Mouse (Mus musculus) CH12.LX (cell line): ENCODE results near the gene St8sia6.

Experiments used
- CTCF ChIP-seq, 2 experiments: IDR thresholded peaks in 1 of 2; conservative IDR thresholded peaks in 1 of 2; 2 replicates each; pipeline ENCODE4 v1.5.1; 2011 to 2012; ENCODE audit warnings: low read depth in 2 of 2, low read length in 2 of 2, improper control_type of control experiment in 1 of 2, inconsistent platforms in 1 of 2, mild to moderate bottlenecking in 1 of 2, moderate library complexity in 1 of 2
- E2F4 ChIP-seq: IDR thresholded peaks from 2 replicates; pipeline ENCODE4 v1.6.1; 2011; ENCODE audit warnings: low read depth, low read length, improper control_type of control experiment; ENCODE audit not compliant: insufficient replicate concordance
- EP300 ChIP-seq: IDR thresholded peaks from 2 replicates; pipeline ENCODE4 v1.6.1; 2011; ENCODE audit warnings: low read length, improper control_type of control experiment
- HCFC1 ChIP-seq: IDR thresholded peaks from 2 replicates; pipeline ENCODE4 v1.6.1; 2012; ENCODE audit warnings: low read depth, mild to moderate bottlenecking, inconsistent platforms, low read length, improper control_type of control experiment
- KAT2A ChIP-seq: IDR thresholded peaks from 2 replicates; pipeline ENCODE4 v1.6.1; 2012; ENCODE audit warnings: low read length, improper control_type of control experiment, inconsistent platforms; ENCODE audit not compliant: insufficient replicate concordance
- MAFK ChIP-seq: IDR thresholded peaks from 2 replicates; pipeline ENCODE4 v1.6.1; 2011; ENCODE audit warnings: low read length, improper control_type of control experiment; ENCODE audit not compliant: insufficient replicate concordance
- MAX ChIP-seq: IDR thresholded peaks from 2 replicates; pipeline ENCODE4 v1.6.1; 2011; ENCODE audit warnings: low read length, improper control_type of control experiment
- MEF2A ChIP-seq: IDR thresholded peaks from 2 replicates; pipeline ENCODE4 v1.6.1; 2014; ENCODE audit warnings: low read depth, mild to moderate bottlenecking, inconsistent platforms, low read length, improper control_type of control experiment, borderline replicate concordance
- MYC ChIP-seq: IDR thresholded peaks from 2 replicates; pipeline ENCODE4 v1.6.1; 2011; ENCODE audit warnings: low read depth, mild to moderate bottlenecking, improper control_type of control experiment, low read length
- POLR2A ChIP-seq: IDR thresholded peaks from 2 replicates; pipeline ENCODE4 v1.6.1; 2011; ENCODE audit warnings: low read depth, mild to moderate bottlenecking, improper control_type of control experiment, low read length
- TBP ChIP-seq: conservative IDR thresholded peaks from 2 replicates; pipeline ENCODE4 v1.6.1; 2011; ENCODE audit warnings: low read depth, low read length, improper control_type of control experiment

DNA sequence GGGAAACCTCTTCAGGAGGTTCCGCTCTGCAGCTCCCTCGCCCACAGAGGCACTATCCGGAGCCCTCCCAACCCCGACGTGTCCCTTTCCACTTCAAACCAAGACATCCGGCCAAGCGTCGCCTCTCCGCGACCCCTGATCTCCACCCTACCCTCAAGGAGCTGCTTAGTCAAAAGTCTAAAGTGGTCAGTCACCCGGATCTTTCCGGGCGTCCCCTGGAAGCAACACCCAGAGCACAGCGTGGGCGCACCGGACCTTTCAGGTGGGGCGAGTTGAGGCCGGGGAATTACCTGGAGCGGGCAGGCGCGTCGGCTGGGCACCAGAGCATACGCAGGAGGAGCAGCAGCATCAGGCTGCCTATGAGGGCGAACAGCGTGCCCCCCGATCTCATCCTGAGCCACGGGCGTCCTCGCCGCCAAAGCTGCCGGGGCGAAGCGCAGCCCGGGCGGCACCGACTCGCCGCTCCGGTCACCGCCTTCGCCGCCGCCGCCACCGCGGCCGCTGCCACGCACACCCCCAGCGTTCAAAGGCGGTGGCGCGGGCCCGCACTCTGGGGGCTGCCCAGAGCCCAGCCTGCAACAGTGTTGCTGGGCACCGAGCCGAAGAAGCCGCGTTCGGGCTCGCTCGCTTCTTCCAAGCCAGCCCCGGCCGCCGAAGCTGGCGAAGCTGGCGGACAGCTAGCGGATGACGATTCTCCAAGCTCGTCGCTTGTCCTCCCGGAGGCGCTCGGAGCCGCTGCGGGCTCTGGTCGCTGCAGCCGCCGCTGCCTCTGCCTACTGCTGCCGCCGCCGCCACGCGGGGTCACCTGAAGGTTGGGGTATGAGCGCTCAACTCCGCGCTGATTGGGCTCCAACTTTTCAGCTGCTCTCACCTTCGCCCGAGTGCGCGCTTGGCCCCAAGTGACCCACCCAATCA, 553 bp downstream of the St8sia6 start:
- TF ChIP-seq EP300 (0 out of 2 replicates have a peak, but pooled peaks have one; percentile 15), POLR2A (peak; percentile 64), MYC (peak; percentile 70; the same call in 1 of the 2 replicates), TBP (peak; percentile 31; the same call in 1 of the 2 replicates), CTCF (conservative IDR thresholded peaks at IDR 0.05 in 1 of 2, IDR thresholded peaks at IDR 0.05 in 1 of 2; ENCODE audit: low read depth in 2 of 2, low read length in 2 of 2) (peak in 1 of 2 experiments; percentile 27; a peak in 1 of 4 replicates), MAX (peak; percentile 36; the same call in 1 of the 2 replicates), E2F4 (no peak), MEF2A (peak; percentile 41; the same call in 1 of the 2 replicates), KAT2A (no peak), MAFK (no peak), HCFC1 (no peak)
